Mouse (Mus musculus) heart, adult 2 months (tissue): ENCODE data around the gene Hcn2. TPM values are rescaled to one million over a fixed set of nuclear protein-coding genes. Genes with fewer than 3 reads are reported as not detected.
"Not testable (repeated sequence)": the region's sequence is repeated elsewhere in the genome, so short reads cannot be mapped to it uniquely, and the experiment has no call there.

Experiments
- DNase-seq, 2 experiments: peaks; one replicate each; pipeline ENCODE4 v3.0.0; 2021
- H3K27ac ChIP-seq: fragments of 200-600 bp; 2 replicates; pipeline ENCODE4 v1.8.1; 2022
- H3K27me3 ChIP-seq: fragments of 200-500 bp; 2 replicates; pipeline ENCODE4 v1.6.1; 2012; ENCODE audit warnings: mild to moderate bottlenecking, low read length, inconsistent platforms, mixed read lengths; ENCODE audit not compliant: control insufficient read depth, insufficient read depth
- H3K36me3 ChIP-seq: fragments of 200-500 bp; 2 replicates; pipeline ENCODE4 v1.6.1; 2012; ENCODE audit warnings: low read length, inconsistent platforms; ENCODE audit not compliant: control insufficient read depth, insufficient read depth
- H3K4me1 ChIP-seq: fragments of 200-500 bp; 2 replicates; pipeline ENCODE4 v1.6.1; 2011; ENCODE audit warnings: low read length; ENCODE audit not compliant: control insufficient read depth, insufficient read depth
- H3K4me3 ChIP-seq: fragments of 200-600 bp; 2 replicates; pipeline ENCODE4 v1.8.1; 2022
- H3K79me2 ChIP-seq: fragments of 200-500 bp; replicated peaks from 2 replicates; pipeline ENCODE4 v1.6.1; 2012; ENCODE audit warnings: mild to moderate bottlenecking, inconsistent platforms, low read length, moderate library complexity, mixed read lengths; ENCODE audit not compliant: control insufficient read depth, insufficient read depth
- H3K9ac ChIP-seq: fragments of 200-500 bp; 2 replicates; pipeline ENCODE4 v1.6.1; 2012; ENCODE audit warnings: low read depth, mild to moderate bottlenecking, control low read depth, inconsistent platforms, low read length, mixed read lengths
- CTCF ChIP-seq: fragments of 200-600 bp; IDR thresholded peaks from 2 replicates; pipeline ENCODE4 v1.8.1; 2022; ENCODE audit warnings: antibody characterized with exemption, mild to moderate bottlenecking, moderate library complexity
- EP300 ChIP-seq: fragments of 200-500 bp; IDR thresholded peaks from 2 replicates; pipeline ENCODE4 v1.6.1; 2011; ENCODE audit warnings: low read depth, low read length, control low read depth; ENCODE audit not compliant: insufficient read depth
- POLR2A ChIP-seq: fragments of 200-500 bp; IDR thresholded peaks from 2 replicates; pipeline ENCODE4 v1.6.1; 2011; ENCODE audit warnings: mild to moderate bottlenecking, low read depth, low read length, control low read depth; ENCODE audit not compliant: insufficient read depth
- WGBS: fragments of 180-500 bp; shearing (Covaris S2); methylation state at CpG from one replicate; pipeline ENCODE4 v1.1.7; 2018; 5-methylcytosine and 5-hydroxymethylcytosine counted together
- intact Hi-C: fragments of 180-260 bp; cut with DNase I; formaldehyde crosslinking; loops from one replicate; pipeline ENCODE4 v1.15.1; 2025
- polyA plus RNA-seq: library from polyadenylated mRNA; depleted of rRNA; stranded (reverse); fragments of >200 nt; gene quantifications from 2 replicates; pipeline ENCODE4 v1.2.3, GENCODE M21; 2012
- total RNA-seq, 2 experiments: library from RNA; stranded (reverse); gene quantifications; 2 replicates each; pipeline ENCODE4 v1.2.3; 2021

Hcn2 gene
- total and polyA plus RNA-seq, 3 experiments: 17.0 to 33.5 (median 17.5) TPM

DNA sequence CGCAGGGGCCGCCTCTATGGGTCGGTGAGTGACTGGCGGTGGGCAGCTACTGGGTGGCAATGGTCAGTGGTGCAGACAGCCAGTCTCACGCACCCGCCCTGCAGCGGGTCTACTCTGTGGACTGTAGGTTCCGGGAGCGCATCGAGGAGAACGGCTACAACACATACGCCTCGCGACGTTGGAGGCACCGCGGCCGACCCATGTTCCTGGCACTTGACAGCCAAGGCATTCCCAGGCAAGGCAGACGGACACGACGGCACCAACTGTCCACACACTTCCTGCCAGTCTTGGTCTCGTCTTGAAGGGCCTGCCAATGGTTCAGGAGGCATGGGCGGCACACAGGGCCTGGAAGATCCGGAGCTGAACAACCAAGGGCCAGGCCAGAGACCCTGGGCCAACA lies 40.2 kb downstream of the Hcn2 start:
- no peaks in the 10 kb centered on the region for H3K36me3 ChIP-seq
- H3K4me3 ChIP-seq: no peak overlapping the region
- DNase-seq: no peak
- H3K79me2 ChIP-seq: no peaks in the 10 kb centered on the region
- intact Hi-C loops: no loop called here
- TF ChIP-seq POLR2A (no peak), EP300 (no peak), CTCF (no peak)
- WGBS: 88% methylated on average over 24 of the region's 24 CpGs
- peaks cover 2% of the 10 kb centered on the region for H3K4me1 ChIP-seq
- no peak overlapping the region for H3K9ac ChIP-seq
- H3K27ac ChIP-seq: no peak overlapping the region
- no peaks in the 10 kb centered on the region for H3K27me3 ChIP-seq

DNA sequence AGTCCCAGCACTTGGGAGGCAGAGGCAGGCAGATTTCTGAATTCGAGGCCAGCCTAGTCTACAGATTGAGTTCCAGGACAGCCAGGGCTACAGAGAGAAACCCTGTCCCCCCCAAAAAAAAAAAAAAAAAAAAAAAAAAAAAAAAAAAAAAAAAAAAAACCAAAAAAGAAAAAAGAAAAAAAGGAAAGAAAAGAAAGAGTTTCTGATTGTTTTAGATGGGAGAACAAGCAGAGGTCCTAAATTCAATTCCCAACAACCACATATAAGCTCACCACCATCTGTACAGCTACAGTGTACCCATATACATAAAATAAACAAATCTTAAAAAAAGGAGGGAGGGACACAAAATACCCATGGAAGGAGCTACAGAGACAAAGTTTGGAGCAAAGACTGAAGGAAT lies 43.2 kb downstream of the Hcn2 start:
- H3K9ac ChIP-seq, H3K36me3 ChIP-seq, H3K27ac ChIP-seq, H3K79me2 ChIP-seq, H3K27me3 ChIP-seq, intact Hi-C loops, H3K4me1 ChIP-seq, DNase-seq, H3K4me3 ChIP-seq: not testable (repeated sequence)
- WGBS: 96% methylated on average over 1 of the region's 1 CpGs

GRCm38 (mm10) chr10:79760603-79761143 lies 44.2 kb downstream of the Hcn2 start:
- H3K4me1 ChIP-seq: peaks cover 8% of the 10 kb centered on the region
- H3K9ac ChIP-seq: no peak overlapping the region
- intact Hi-C loops: no loop called here
- no peaks in the 10 kb centered on the region for H3K27me3 ChIP-seq
- H3K79me2 ChIP-seq: peaks cover 4% of the 10 kb centered on the region; the same call in 1 of the 2 replicates
- 79% methylated on average over 11 of the region's 11 CpGs for WGBS
- no peak for DNase-seq
- H3K36me3 ChIP-seq: no peaks in the 10 kb centered on the region
- H3K4me3 ChIP-seq: no peak overlapping the region
- no peak overlapping the region for H3K27ac ChIP-seq
- TF ChIP-seq CTCF: no peak
- no peak for TF ChIP-seq EP300
- no peak for TF ChIP-seq POLR2A

DNA sequence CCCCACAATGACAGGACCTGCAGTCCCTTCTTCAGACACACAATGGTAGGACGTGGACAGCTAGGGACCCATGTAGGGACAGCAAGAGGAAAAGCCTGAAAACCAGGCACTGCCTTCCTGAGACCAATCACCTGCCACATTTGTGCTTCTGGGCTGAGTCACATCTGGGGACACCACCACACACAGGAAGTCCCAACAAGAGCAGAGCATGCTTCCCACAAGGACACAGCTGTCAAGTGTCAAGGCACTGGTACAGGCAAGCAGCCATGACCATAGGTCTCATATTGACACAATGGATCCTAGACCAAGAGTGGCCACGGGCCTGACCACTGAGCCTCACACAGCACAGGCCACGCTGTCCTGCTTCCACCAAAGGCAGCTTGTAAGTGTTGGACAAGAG lies 46.4 kb downstream of the Hcn2 start:
- Histone ChIP-seq H3K4me3 (no peak overlapping the region), H3K79me2 (peaks cover 4% of the 10 kb centered on the region; the same call in 1 of the 2 replicates), H3K27me3 (no peaks in the 10 kb centered on the region), H3K27ac (no peak overlapping the region), H3K36me3 (no peaks in the 10 kb centered on the region), H3K4me1 (peaks cover 14% of the 10 kb centered on the region), H3K9ac (no peak overlapping the region)
- intact Hi-C loops: no loop called here
- TF ChIP-seq EP300 (no peak), POLR2A (no peak), CTCF (no peak)
- no peak for DNase-seq
- 73% methylated on average over 3 of the region's 3 CpGs for WGBS

DNA sequence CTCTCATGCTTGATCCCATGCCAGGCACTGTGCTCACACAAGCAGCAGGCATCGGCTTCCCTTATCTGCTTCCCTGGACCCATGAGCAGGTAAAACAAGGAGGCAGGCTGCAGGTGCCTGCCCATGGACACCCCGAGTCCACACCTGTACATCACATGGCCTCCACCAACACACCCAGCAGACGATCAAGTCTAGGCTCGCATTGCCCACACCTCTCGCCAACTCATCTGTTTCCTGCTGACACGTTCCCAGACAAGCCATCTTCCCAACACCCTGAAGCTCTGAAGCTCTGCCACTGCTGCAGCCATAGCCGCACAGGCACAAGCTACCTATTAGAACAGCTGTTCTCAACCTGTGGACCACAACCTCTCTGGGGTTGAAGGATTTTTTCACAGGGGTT lies 47.8 kb downstream of the Hcn2 start:
- 45% methylated on average over 7 of the region's 7 CpGs for WGBS
- H3K9ac ChIP-seq: no peak overlapping the region

GRCm38 (mm10) chr10:79765228-79765745 lies 48.9 kb downstream of the Hcn2 start:
- WGBS: 69% methylated on average over 2 of the region's 2 CpGs
- no peaks in the 10 kb centered on the region for H3K27me3 ChIP-seq
- TF ChIP-seq POLR2A: no peak
- TF ChIP-seq EP300: no peak
- TF ChIP-seq CTCF: no peak

More for the DNA sequence above, 47.8 kb downstream of the Hcn2 start:
- Histone ChIP-seq H3K36me3 (no peaks in the 10 kb centered on the region), H3K27me3 (no peaks in the 10 kb centered on the region), H3K4me1 (peaks cover 14% of the 10 kb centered on the region), H3K27ac (no peak overlapping the region), H3K4me3 (no peak overlapping the region), H3K79me2 (peaks cover 4% of the 10 kb centered on the region; the same call in 1 of the 2 replicates)
- DNase-seq: no peak
- no peak for TF ChIP-seq POLR2A
- no peak for TF ChIP-seq CTCF
- intact Hi-C loops: no loop called here

More at GRCm38 (mm10) chr10:79765228-79765745, 48.9 kb downstream of the Hcn2 start:
- Histone ChIP-seq H3K4me3 (no peak overlapping the region), H3K9ac (no peak overlapping the region), H3K4me1 (peaks cover 14% of the 10 kb centered on the region), H3K79me2 (peaks cover 4% of the 10 kb centered on the region; the same call in 1 of the 2 replicates), H3K27ac (no peak overlapping the region), H3K36me3 (no peaks in the 10 kb centered on the region)
- DNase-seq: no peak
- intact Hi-C loops: no loop called here
